Mouse (Mus musculus): ENCODE results near the gene Itgb4.
"Not testable (repeated sequence)": the region's sequence is repeated elsewhere in the genome, so short reads cannot be mapped to it uniquely, and the experiment has no call there.

Itgb4 gene

DNA sequence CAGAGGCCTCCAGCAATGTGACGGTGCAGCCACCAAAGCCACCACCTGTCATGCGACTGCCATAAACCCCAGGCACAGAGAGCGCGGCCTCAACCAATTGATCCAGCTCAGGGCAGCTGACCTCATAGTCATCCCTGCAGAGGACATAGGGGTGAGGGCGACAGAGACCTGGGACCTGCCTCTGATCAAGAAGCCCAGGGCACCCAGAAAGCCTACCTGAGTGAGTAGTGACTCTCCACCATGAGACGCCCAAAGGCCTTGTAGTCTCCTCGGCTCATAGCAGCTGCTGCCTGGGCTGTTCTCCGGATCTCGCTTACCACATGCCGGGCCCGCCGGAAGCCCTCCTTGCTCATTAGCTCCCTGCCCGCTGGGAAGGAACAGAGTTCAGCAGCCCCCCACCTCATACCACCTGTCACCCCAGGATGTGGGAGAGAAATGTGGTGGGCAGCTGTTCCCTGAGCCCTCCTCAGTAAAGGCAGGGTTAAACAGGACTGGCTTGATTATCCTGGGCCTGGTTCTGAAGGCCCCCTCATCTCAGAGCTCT is 34.4 kb downstream of the Itgb4 start:
- no peak for DNase-seq (ENCODE audit: low spot score)

DNA sequence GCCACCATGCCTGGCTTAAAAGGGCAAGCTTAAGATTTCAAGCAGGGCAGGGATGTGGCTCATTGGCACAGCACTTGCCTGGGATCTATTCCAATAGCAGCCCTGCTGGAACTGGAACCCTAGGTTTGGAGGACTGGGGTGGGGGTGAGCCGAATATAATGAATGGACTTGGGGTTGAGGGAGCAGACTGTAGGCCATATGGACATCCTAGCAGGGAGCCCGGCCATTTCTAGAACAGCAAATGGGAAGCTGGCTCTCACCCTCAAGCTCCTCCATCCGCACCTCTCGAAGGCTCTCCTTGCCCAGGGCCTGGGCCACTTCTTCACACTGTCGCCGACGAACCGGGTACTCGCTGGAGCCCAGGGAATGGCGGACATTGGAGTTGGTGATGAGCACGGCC is 35.2 kb downstream of the Itgb4 start:
- no peak for DNase-seq (ENCODE audit: low spot score)

DNA sequence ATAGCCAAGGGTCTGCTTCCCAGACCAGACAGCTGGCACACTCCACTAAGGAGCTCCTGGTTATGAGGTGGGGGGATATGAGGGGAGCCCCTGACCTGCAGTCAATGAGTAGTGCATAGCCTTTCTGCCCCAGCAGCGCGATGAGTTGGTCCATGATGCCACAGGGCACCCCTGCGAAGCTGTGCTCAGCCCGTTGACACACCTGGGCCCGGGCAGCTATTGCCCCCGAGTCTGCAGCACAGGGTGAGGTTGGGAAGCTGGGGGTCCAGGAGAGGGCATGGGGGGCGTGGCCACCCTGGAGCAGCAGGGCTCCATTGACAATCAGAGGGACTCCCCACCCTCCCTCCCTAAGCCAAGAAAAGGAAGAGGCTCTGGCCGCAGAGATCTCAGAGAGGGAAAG is 35.6 kb downstream of the Itgb4 start:
- no peak for DNase-seq (ENCODE audit: low spot score)

DNA sequence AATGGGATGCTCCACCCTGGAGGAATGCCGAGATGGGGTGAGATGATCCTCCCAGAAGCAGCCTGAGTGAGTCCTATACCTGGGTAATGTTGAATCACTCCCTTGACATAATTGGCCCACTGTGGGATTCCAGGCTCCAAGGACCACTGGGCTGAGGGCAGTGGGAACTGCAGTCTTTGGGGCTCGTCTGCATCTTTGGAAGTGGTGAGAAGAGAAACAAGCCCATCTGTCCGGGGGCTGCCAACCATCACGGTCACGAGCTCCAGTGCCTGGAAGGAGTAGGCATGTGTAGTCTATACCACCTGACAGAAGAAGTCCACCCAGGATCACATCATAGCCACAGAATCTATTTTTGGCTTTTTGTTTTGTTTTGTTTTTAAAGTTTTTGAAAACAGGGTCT is 36.4 kb downstream of the Itgb4 start:
- no peak for DNase-seq (ENCODE audit: low spot score)

DNA sequence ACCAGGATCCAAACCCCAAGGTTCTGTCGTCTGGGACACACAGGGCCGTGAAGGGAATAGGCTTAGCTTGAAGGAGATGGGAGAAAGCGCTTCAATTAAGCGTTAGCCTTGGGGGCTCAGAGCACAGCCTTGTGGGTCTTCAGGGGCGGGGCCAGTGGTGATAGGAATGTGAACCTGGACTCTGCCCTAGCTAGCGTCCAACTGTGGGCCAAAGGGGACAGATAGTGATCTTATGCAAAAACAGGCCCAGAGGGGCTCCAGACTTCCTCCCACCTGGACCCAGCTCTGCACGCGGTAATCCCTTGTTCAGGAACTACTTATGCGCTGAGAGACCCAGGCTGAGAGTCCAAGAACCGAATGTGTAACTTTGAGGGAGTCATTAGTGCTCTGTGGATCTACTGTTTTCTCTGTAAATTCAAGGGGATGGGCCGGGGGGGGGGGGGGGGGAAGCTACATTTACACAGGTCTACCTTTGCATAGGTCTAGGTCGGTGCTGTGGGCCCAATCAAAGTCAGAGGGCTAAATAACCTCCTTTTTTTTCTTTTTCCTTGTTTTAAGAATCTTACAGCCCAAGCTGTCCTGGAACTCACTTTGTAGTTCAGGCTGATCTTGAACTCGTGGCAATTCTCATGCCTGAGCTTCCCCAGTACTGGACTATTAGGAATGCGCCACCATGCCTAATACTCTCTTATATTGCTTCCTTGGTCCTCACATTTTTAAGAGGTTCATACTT is 37.2 kb downstream of the Itgb4 start:
- no peak for DNase-seq (ENCODE audit: low spot score)

DNA sequence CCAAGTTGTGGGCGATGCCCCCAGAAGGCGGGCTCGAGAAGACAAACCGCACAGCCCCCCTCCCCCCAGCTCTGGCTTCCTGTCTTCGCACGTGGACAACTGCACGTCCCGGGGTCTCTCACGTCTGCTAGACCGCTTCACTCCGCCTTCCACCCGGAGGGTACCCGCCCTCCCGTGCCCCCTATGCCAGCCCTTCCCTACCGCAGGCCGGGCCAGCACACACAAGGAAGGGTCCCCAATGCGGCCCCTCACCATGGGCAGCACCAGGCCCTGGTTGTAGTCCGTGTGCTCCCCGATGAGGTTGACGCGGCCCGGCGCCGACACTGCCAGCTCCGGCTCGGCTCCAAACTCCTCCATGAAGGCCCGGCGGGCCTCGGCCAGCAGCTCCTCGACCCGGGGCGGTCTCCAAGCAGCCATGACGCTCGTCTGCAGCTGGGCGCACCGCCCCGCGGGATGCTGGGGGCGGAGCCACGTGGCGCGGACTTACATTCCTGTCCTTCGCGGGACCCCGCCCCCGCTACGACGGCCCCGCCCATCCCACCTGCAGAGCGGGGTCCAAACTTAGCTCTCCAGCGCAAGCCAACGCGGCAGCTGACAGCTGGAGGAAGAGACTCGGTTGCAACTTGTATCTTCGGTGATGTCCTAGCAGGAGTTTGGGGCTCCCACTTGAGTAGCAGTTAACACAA is 37.9 kb downstream of the Itgb4 start, which contains the start of gene Galk1:
TSS of gene Galk1 (minus strand) at position 458 of the 686 bp plus-strand sequence.
- DNase-seq (ENCODE audit: low spot score): peak; percentile 81

DNA sequence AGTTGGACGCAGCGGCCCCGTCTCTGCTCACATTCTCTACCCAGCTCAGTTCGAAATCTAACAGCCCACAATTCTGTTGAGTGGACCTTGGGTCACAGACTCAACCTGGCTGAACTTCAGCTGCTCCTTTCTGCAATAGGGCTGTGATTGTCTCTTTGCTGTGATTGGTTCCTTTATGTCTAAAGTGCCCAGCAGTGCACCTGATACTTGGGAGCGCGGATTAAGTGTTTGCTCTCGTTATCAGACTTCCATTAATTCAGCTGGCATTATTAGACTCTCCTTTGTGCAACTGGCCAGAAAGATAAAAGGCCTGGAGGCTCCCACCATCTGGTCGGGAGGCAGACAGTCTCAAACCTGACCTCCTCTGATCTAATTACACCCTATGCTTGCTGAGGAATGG is 40.3 kb downstream of the Itgb4 start:
- DNase-seq (ENCODE audit: low spot score): no peak

DNA sequence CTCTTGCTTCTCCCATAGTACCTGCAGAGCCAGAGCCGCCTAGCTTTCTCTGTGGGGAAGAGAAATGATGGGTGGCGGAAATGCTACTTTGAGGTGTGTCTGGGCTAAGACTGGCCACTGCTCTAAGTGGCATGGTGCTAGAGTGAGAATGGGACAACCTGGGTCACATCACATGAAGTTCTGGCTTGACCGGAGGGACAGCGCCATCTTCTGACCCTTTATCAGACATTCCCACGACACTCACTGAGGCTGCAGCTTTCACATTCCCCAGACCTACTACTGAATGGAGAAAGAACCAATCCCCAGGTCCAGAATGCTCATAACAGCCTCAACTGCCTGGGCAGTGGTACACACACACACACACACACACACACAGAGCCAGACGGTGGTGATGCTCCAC is 43.6 kb downstream of the Itgb4 start:
- DNase-seq (ENCODE audit: low spot score): peak; percentile 42

DNA sequence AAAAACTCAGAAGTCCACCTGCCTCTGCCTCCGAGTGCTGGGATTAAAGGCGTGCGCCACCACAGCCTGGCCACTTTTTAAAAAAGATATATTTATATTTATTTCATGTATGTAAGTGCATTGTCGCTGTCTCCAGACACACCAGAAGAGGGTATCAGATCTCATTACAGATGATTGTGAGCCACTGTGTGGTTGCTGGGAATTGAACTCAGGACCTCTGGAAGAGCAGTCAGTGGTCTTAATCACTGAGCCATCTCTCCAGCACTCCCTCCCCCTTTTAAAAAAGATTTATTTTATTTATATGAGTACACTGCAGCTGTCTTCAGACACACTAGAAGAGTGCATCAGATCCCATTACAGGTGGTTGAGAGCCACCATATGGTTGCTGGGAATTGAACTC is 44.4 kb downstream of the Itgb4 start:
- not testable (repeated sequence) for DNase-seq (ENCODE audit: low spot score)

DNA sequence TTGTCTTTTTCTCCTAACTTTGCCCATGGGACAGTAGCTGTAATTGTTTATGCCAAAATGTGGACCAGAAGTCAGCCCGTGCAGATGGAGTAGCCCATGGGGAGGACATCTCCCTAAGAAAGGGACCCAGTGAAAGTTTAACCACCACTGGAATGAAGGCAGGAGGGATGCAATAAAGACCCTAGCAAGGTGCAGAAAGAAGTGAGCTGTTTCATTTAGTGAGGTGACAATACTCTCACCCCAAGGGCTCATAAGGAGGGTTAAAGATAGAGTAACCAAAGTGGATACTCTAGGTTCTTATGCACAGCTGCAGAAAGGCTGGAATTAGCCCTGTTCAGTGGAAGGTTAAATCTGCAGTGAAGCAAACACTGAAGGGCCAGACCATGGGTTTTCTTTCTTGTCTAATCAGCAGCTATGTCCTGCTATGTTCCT is 44.9 kb downstream of the Itgb4 start:
- DNase-seq (ENCODE audit: low spot score): no peak

DNA sequence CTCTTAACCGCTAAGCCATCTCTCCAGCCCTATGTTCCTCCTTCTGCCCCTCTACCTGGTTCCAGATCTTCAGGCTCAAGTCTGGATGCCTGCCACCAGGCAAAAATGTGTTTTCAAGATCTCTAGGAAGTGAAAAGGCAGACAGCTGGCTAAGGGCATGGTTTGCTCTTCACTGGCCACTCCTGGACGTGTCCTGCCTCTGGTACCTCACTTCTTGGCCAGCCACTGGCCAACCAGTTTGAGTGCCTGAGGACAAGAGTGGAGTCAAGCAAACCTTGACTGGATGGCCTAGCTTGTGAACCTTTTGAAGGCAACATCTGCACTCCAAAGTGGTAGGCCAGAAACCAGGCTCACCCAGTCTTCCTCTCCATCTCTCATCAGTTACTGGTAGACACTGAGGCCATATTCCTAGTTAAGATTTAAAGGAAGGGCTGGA is 45.5 kb downstream of the Itgb4 start:
- DNase-seq (ENCODE audit: low spot score): peak; percentile 57

DNA sequence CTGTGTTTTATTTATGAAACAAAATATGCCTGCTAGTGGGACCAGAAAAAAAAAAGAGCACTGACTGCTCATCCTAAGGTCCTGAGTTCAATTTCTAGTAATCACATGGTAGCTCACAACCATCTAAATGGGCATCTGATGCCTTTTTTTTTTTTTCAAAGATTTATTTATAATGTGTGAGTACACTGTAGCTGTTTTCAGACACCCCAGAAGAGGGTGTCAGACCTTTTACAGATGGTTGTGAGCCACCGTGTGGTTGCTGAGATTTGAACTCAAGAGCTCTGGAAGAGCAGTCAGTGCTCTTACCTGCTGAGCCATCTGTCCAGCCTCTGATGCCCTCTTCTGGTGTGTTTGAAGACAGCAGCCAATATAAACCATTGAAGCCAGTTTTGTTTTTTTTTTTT is 46.0 kb downstream of the Itgb4 start:
- peak; percentile 57 for DNase-seq (ENCODE audit: low spot score)

DNA sequence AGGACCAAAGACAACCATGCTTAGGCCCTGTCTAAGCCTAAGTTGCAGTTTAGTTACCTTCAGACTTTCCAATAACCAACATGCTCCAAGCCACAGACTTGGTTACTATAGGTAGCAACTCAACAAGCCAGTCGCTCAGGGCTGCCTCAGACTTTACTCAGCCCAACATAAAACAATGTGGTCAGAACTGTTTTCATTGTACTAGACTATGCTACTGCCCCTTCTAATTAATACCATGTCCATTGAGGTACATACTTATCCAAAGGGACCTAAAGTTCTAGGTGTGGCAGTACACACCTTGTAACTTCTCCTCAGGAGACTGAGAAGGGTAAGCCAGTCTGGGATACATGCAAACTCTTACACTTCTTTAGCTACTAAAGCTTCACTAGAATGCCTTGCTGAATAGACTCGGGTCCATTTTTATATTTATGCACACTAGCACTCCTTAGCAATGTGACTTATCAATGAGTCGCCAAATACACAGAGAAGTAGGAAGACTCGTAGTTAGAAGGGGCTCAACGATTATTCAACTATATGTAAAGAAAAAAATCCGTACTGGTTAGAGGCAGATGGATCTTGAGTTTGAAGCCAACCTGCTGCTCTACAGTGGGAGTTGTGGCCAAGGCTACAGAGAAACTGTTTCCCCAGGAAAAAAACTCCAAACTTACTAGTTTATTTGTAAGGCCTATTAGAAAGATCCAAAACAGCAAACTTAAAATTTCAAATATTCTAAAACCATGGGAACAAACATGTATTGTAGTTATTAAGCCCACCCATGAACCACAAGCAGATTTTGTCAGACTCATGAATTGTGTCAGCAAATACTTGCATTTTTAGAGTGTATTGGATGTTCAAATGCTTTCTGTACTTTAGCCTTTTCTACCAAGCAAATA is 47.1 kb downstream of the Itgb4 start:
- peak; percentile 49 for DNase-seq (ENCODE audit: low spot score)

DNA sequence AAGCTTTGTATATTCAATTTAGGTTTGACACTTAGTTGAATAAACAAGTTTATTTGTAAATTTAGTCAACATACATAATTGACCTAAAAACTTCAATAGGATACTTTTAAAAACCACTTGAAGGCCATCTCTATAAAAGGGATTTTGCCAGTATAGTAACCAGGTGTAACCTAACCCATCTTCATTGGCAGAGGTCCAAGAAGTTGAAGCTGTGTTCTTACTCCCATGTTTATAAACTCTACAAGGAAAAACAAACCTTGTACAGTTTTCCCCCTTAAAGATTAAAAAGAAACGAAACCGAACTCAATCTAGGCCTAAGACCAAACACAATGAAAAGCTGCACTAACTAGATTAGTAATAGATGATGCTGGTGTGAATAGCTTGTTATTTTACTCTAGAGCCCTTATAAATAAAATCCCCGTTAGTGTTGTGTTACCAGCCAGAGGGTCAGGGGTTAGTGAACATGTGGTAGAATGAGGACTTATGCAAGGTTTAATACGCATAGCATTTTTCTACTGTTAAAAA is 47.8 kb downstream of the Itgb4 start:
- DNase-seq (ENCODE audit: low spot score): peak; percentile 63

DNA sequence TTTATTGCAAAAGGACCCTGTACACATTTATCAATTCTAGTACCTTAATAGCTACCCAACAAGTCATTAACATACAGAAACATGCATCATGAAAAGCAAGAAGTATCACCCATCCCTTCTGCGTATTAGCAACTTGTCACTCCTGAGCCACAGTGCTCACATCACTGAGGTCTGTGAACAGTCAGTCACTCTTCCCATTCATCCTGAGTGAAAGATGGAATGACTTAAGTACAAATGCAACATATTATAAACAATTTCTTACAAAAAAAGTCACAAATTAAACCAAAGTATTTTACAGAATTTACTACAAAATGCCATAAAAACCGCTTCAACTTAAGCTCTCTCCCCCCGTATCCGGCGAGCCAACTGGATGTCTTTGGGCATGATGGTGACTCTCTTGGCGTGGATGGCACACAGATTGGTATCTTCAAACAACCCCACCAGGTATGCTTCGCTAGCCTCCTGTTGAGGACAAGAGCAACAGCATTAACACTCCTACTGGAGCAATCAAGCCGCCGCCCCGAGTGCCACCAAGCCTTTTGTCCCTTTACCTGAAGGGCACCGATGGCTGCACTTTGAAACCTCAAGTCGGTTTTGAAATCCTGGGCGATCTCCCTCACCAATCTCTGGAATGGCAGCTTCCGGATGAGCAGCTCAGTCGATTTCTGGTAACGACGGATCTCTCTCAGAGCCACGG is 48.7 kb downstream of the Itgb4 start:
- peak; percentile 39 for DNase-seq (ENCODE audit: low spot score)

DNA sequence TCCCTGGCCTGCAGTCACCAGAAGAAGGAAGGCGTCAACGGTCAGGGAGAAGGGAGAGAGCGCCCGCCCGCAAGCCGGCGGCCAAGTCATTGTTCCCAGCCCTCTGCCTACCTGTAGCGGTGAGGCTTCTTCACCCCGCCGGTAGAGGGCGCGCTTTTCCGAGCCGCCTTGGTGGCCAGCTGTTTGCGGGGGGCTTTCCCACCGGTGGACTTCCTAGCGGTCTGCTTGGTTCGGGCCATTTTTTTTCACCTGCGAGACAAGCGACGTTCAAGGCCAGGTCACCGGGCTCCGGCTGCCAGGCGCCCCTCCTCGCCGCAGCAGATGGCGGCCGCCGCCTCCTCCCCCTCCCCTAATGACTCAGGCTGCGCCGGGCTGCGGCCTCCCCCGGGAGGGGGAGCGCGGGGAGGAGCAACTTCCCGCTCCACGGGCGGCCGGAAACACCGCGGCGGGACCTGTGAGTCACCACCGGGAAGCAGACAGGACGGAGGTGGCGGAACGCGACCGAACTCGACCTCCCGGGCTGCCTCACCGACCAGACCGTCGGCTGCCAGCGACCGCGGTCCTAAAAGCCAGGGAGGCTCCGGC is 49.4 kb downstream of the Itgb4 start:
- peak; percentile 90 for DNase-seq (ENCODE audit: low spot score)

DNA sequence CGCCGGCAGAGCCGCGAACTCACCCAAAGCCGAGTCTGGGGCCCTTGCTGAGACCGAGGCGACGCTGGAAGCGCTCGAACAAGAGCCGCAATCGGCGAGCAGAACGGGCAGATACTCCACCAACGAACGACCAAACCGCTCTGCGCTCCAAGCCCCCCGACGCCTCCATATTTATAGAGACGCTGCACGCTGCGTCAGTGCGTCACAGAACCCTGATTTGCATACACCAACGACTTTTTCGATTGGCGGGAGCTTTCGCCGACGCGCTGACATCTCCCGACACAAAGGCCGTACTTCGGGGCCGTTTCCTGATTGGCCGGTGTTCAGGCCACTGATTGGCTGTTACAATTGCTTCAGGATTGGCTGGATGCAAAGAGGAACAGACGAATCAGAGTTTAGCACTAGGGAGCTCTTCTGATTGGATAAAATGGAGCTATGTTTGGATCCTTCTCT is 49.9 kb downstream of the Itgb4 start:
- peak; percentile 99 for DNase-seq (ENCODE audit: low spot score)

DNA sequence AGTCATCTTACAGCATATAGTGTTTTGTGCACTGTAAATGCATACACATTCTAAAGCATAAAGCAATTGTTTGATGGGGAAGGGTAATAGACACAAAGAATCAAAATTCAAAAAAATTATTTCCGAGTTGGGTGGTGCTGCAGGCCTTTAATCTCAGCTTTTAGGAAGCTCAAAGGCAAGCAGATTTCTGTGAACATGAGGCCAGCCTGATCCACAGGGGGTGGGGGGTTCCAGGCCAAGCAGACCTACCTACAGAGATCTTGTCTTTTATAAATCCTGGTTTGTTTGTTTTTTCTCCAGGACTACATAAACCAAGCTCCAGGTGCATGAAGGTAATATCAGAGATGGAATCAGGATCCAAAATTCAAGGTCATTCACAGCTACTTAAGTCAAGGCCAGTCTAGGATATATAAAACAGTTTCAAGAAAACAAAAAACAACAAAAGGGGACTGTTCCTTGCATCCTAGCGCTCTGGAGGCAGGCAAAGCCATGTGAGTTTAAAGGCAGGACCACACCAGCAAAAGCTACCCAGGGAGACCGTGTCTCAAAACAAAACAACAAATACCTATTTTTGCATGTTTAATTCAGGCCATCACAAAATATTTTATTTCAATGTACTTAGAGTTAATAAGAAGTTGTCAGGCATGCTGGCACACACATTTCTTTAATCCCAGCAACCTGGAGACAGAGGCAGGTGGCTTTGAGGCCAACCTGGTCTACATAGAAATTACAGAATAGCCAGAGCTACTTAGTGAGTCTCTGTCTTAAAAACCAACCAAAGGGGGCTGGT is 50.7 kb downstream of the Itgb4 start:
- DNase-seq (ENCODE audit: low spot score): no peak

DNA sequence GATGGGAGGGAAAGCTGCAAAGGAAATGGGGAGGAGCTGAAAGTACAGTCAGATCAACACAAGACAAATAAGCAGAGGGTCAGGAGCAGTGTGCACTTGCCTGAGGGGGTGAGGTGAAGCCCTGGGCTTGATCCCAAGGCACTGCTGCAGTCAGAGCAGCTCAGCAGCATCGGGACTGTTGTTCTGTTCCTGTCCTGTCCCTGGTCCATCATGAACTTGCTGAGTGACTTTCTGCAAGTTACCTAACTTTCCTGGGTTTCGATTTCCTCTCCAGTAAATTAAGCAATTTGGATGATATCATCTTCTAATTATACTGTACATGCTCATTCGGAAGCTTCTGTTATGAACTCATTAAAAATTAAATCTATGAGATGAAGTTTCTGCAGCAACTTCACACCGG is 53.2 kb downstream of the Itgb4 start, which contains the start of gene H3f3b:
TSS of gene H3f3b (minus strand) at position 207 of the 400 bp plus-strand sequence.
- no peak for DNase-seq (ENCODE audit: low spot score)

Data from MN1 (cell line).